Comparison of ENCODE assay signal across 16 mouse cellular contexts in genomic region chr9:41675656-41676055, GRCm38 (mm10).
DNase-seq lines count a peak whose midpoint lies in the region.
"Had no signal": no experiment of that assay in that cellular context is flagged by ENCODE, and none has a peak within 500 bp of the region (broad histone marks: within the 10 kb centered on the region; RNA-seq: fewer than 3 reads in every experiment).

No protein-coding gene starts in this region.

- intact Hi-C loops in heart, postnatal 10 days (cut with DNase I) = no loop called here
- intact Hi-C loops in left cerebral cortex, postnatal 4 days (cut with DNase I) = no loop called here

- DNase-seq in adrenal gland, postnatal 14 days = peak; percentile 7
- DNase-seq in adrenal gland, adult 8-10 months = no peak
- peak; percentile 61 for DNase-seq in heart, adult 11 months
- no peak for DNase-seq in heart, postnatal 10 days
- DNase-seq in left cerebral cortex, postnatal 4 days = peak; percentile 5
- no peak for DNase-seq in left cerebral cortex, adult 11 months (ENCODE audit: low spot score)
- peak; percentile 39 to 41 for DNase-seq in kidney, postnatal 25 days
- no peak for DNase-seq in thymus, postnatal 25 days
- DNase-seq: cerebellum, adult 9-10 months; gastrocnemius, adult 2 months; gastrocnemius, postnatal 36 days; heart, adult 2 months; layer of hippocampus, postnatal 36 days; right cerebral cortex, adult 18-20 months; spleen, adult 18-20 months; thymus, postnatal 14 days had no signal

Comparison
In these comparisons a context has a peak if more than half of its experiments do, and no peak if none do; other contexts are left out.
1. DNase-seq: peak in adrenal gland, postnatal 14 days (single experiment), heart, adult 11 months (single experiment), left cerebral cortex, postnatal 4 days (single experiment) and kidney, postnatal 25 days (2 of 2); none in adrenal gland, adult 8-10 months (single experiment), heart, postnatal 10 days (0 of 2), left cerebral cortex, adult 11 months (single experiment) and thymus, postnatal 25 days (single experiment).